13 mouse cellular contexts compared by ENCODE assay signal in genomic region chr10:70952770-70953147, GRCm38 (mm10).
DNase-seq lines count a peak whose midpoint lies in the region; ATAC-seq lines count a peak whose summit lies in the region.
"Had no signal": no experiment of that assay in that cellular context is flagged by ENCODE, and none has a peak within 500 bp of the region (broad histone marks: within the 10 kb centered on the region; RNA-seq: fewer than 3 reads in every experiment).

No protein-coding gene starts in this region.

- 69% methylated on average over 5 of the region's 5 CpGs for WGBS in forebrain, embryonic 13.5 days
- WGBS in forebrain, embryonic 10.5 days = 79% methylated on average over 5 of the region's 5 CpGs
- WGBS in forebrain, embryonic 14.5 days = 61% methylated on average over 5 of the region's 5 CpGs
- 52% methylated on average over 5 of the region's 5 CpGs for WGBS in hindbrain, embryonic 14.5 days
- WGBS in midbrain, embryonic 16.5 days = 59% methylated on average over 5 of the region's 5 CpGs

- H3K4me3 ChIP-seq in forebrain, embryonic 13.5 days = no peak overlapping the region
- H3K4me3 ChIP-seq in forebrain, embryonic 10.5 days = no peak overlapping the region
- H3K4me3 ChIP-seq in forebrain, embryonic 14.5 days (ENCODE audit: low read depth, low read length) = no peak overlapping the region
- H3K4me3 ChIP-seq in hindbrain, embryonic 14.5 days (replicated peaks; ENCODE audit: low read length) = no peak overlapping the region; the same call in 1 of the 2 replicates
- H3K4me3 ChIP-seq in midbrain, embryonic 16.5 days (ENCODE audit: low read depth, low read length) = no peak overlapping the region
- H3K4me3 ChIP-seq: embryonic facial prominence, embryonic 13.5 days had no signal

- H3K27me3 ChIP-seq in forebrain, embryonic 13.5 days = no peaks in the 10 kb centered on the region
- no peaks in the 10 kb centered on the region for H3K27me3 ChIP-seq in forebrain, embryonic 10.5 days (ENCODE audit: poor library complexity, severe bottlenecking)
- H3K27me3 ChIP-seq in forebrain, embryonic 14.5 days (replicated peaks; ENCODE audit: control insufficient read depth, insufficient read depth, low read length) = no peaks in the 10 kb centered on the region
- H3K27me3 ChIP-seq in hindbrain, embryonic 14.5 days (ENCODE audit: control insufficient read depth, insufficient read depth, low read length) = no peaks in the 10 kb centered on the region
- H3K27me3 ChIP-seq in midbrain, embryonic 16.5 days (ENCODE audit: control insufficient read depth, insufficient read depth, low read depth, low read length) = no peaks in the 10 kb centered on the region
- H3K27me3 ChIP-seq: embryonic facial prominence, embryonic 13.5 days; Patski had no signal

- H3K4me1 ChIP-seq in forebrain, embryonic 13.5 days = peaks cover 31% of the 10 kb centered on the region
- H3K4me1 ChIP-seq in forebrain, embryonic 10.5 days = peaks cover 16% of the 10 kb centered on the region
- peaks cover 12% of the 10 kb centered on the region; the same call in 1 of the 2 replicates for H3K4me1 ChIP-seq in forebrain, embryonic 14.5 days (ENCODE audit: control insufficient read depth, insufficient read depth, low read length)
- peaks cover 36% of the 10 kb centered on the region for H3K4me1 ChIP-seq in hindbrain, embryonic 14.5 days (replicated peaks; ENCODE audit: control insufficient read depth, insufficient read depth, low read length)
- H3K4me1 ChIP-seq in midbrain, embryonic 16.5 days (ENCODE audit: control insufficient read depth, insufficient read depth, low read length) = peaks cover 31% of the 10 kb centered on the region

- peak overlapping the region; percentile 82 for H3K27ac ChIP-seq in forebrain, embryonic 13.5 days
- H3K27ac ChIP-seq in forebrain, embryonic 10.5 days = no peak overlapping the region
- peak overlapping the region; percentile 88; the same call in 1 of the 2 replicates for H3K27ac ChIP-seq in forebrain, embryonic 14.5 days (ENCODE audit: low read depth, low read length)
- H3K27ac ChIP-seq in hindbrain, embryonic 14.5 days = peak overlapping the region; percentile 91
- peak overlapping the region; percentile 87 for H3K27ac ChIP-seq in midbrain, embryonic 16.5 days (ENCODE audit: low read length)
- H3K27ac ChIP-seq: embryonic facial prominence, embryonic 13.5 days had no signal

- ATAC-seq in forebrain, embryonic 13.5 days = no peak
- ATAC-seq in forebrain, embryonic 14.5 days = no peak; the same call in 1 of the 2 replicates
- ATAC-seq in hindbrain, embryonic 14.5 days (ENCODE audit: low FRiP score) = no peak
- peak; percentile 15; the same call in 1 of the 2 replicates for ATAC-seq in midbrain, embryonic 16.5 days
- ATAC-seq: Patski had no signal

- H3K9ac ChIP-seq in forebrain, embryonic 13.5 days = no peak overlapping the region
- H3K9ac ChIP-seq in forebrain, embryonic 14.5 days (ENCODE audit: low read length) = peak overlapping the region; percentile 38; the same call in 1 of the 2 replicates
- H3K9ac ChIP-seq in hindbrain, embryonic 14.5 days = no peak overlapping the region
- H3K9ac ChIP-seq in midbrain, embryonic 16.5 days (ENCODE audit: low read depth, low read length) = no peak overlapping the region; the same call in 1 of the 2 replicates
- H3K9ac ChIP-seq: lung, embryonic 14.5 days had no signal

- no peak for DNase-seq in forebrain, embryonic 10.5 days (ENCODE audit: extremely low spot score, low spot score)
- no peak for DNase-seq in forebrain, embryonic 14.5 days (ENCODE audit: low spot score)
- DNase-seq in hindbrain, embryonic 14.5 days (ENCODE audit: low spot score) = no peak
- no peak for DNase-seq in B cell, adult 2 months
- DNase-seq in heart, postnatal 4 days = no peak
- DNase-seq in left cerebral cortex, adult 18-20 months (ENCODE audit: low spot score in 2 of 2) = no peak
- DNase-seq: cerebellum, postnatal 36 days; liver; lung, embryonic 14.5 days had no signal

- peak overlapping the region; percentile 51; the same call in 1 of the 2 replicates for H3K4me2 ChIP-seq in forebrain, embryonic 13.5 days
- peak overlapping the region; percentile 49 for H3K4me2 ChIP-seq in forebrain, embryonic 14.5 days (ENCODE audit: low read length)
- peak overlapping the region; percentile 47 for H3K4me2 ChIP-seq in hindbrain, embryonic 14.5 days (replicated peaks)
- peak overlapping the region; percentile 49 for H3K4me2 ChIP-seq in midbrain, embryonic 16.5 days (ENCODE audit: low read length)
- H3K4me2 ChIP-seq: lung, embryonic 14.5 days had no signal

- H3K9me3 ChIP-seq in forebrain, embryonic 13.5 days (replicated peaks) = no peaks in the 10 kb centered on the region
- no peaks in the 10 kb centered on the region for H3K9me3 ChIP-seq in forebrain, embryonic 10.5 days
- no peaks in the 10 kb centered on the region for H3K9me3 ChIP-seq in forebrain, embryonic 14.5 days (replicated peaks; ENCODE audit: control insufficient read depth, low read length)
- H3K9me3 ChIP-seq in hindbrain, embryonic 14.5 days (ENCODE audit: control insufficient read depth, low read length) = no peaks in the 10 kb centered on the region
- no peaks in the 10 kb centered on the region for H3K9me3 ChIP-seq in midbrain, embryonic 16.5 days (replicated peaks; ENCODE audit: control insufficient read depth, low read length, poor library complexity, severe bottlenecking)
- H3K9me3 ChIP-seq: embryonic facial prominence, embryonic 13.5 days had no signal

- H3K36me3 ChIP-seq in forebrain, embryonic 13.5 days (ENCODE audit: poor library complexity, severe bottlenecking) = no peaks in the 10 kb centered on the region
- H3K36me3 ChIP-seq in forebrain, embryonic 10.5 days (replicated peaks) = no peaks in the 10 kb centered on the region
- H3K36me3 ChIP-seq in forebrain, embryonic 14.5 days (ENCODE audit: control insufficient read depth, insufficient read depth, low read length) = no peaks in the 10 kb centered on the region
- H3K36me3 ChIP-seq in hindbrain, embryonic 14.5 days (replicated peaks; ENCODE audit: control insufficient read depth, insufficient read depth) = no peaks in the 10 kb centered on the region
- H3K36me3 ChIP-seq in midbrain, embryonic 16.5 days (ENCODE audit: control insufficient read depth, insufficient read depth, low read length) = no peaks in the 10 kb centered on the region
